Mouse (Mus musculus): Measurements from ENCODE around the gene Dhx29. TPM values are rescaled to one million over a fixed set of nuclear protein-coding genes. Genes with fewer than 3 reads are reported as not detected.

The Dhx29 gene
- 31.6 and 34.9 TPM in 2 replicates for polyA plus RNA-seq (2015; fragmentation: Nextera tagmentation; extraction: Ambion mirVana)

DNA sequence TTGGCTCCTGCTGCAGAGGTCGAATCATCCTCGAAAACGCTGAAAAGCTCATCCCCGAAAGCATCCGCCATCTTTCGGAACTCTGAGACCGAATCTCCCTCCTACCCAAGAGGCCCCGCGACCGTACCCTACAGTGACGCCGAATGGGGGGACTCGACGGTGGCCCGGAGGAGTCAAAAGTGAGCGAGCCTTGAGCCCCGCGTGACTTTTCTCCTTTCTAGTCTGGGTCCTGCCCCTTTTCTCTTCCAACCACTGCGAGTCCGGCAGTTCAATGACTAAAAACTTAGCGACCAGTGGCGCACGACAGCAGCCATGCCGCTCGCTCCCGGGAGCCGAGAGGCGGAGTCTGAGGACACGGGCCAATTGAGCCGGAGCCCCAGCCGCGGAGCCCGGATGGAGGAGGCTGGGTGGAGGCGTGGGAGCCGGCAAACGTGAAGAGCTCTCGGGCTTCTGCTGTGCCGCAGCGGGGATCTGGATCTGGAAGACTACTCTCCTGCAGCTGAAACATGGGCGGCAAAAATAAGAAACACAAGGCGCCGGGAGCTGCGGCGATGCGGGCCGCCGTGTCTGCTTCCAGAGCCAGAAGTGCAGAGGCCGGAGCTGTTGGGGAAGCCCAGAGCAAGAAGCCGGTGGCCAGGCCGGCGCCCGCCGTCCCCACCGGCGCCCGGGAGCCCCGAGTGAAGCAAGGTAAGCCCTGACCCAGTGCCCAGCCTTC lies at the start of gene Dhx29, which contains the start of gene Mtrex:
Gene Dhx29 (plus strand): TSS at position 168 of the 715 bp plus-strand sequence.
Gene Mtrex (minus strand): TSS at position 112 of the 715 bp plus-strand sequence.
- H3K4me3 ChIP-seq = peak within 1 kb of the TSS; percentile 62
- peak within 1 kb of the TSS; percentile 94 for H3K27ac ChIP-seq (replicated peaks)
- H3K4me2 ChIP-seq (replicated peaks) = peak within 1 kb of the TSS; percentile 56
- H3K9me3 ChIP-seq = no peaks in the 10 kb centered on the region
- peaks cover 10% of the 10 kb centered on the region for H3K36me3 ChIP-seq
- H3K4me1 ChIP-seq = peaks cover 31% of the 10 kb centered on the region
- no peaks in the 10 kb centered on the region for H3K27me3 ChIP-seq
- under 1% methylated on average over 57 of the region's 57 CpGs for WGBS
- peak; percentile 99 for ATAC-seq (replicated peaks)
- H3K9ac ChIP-seq (replicated peaks) = peak within 1 kb of the TSS; percentile 82

DNA sequence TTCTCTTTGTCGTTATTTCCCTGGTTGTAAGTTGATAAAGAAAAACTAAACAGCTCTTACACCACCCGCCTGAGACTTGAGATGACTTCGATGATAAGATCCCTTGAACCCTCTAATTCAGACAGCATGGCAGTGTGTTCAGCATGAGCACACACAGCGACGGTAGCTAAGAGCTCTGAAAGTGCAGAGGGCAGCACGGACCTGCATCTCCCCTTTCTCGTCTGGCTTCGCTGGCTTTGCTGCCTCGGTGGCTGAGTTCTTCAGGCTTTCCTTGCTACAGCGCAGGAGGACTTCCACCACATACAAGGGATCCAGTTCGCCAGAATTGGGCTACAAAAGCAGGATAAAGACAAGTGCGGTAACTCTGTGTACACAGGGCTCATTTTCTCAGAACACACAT lies 40.0 kb upstream of the Dhx29 start:
- no peaks in the 10 kb centered on the region for H3K4me1 ChIP-seq
- H3K9me3 ChIP-seq = no peaks in the 10 kb centered on the region
- peaks cover 79% of the 10 kb centered on the region for H3K36me3 ChIP-seq
- H3K27me3 ChIP-seq = no peaks in the 10 kb centered on the region
- H3K4me3 ChIP-seq = no peak overlapping the region
- ATAC-seq (replicated peaks) = no peak
- no peak overlapping the region for H3K9ac ChIP-seq (replicated peaks)
- H3K4me2 ChIP-seq (replicated peaks) = no peak overlapping the region
- no peak overlapping the region for H3K27ac ChIP-seq (replicated peaks)
- 93% methylated on average over 12 of the region's 12 CpGs for WGBS

DNA sequence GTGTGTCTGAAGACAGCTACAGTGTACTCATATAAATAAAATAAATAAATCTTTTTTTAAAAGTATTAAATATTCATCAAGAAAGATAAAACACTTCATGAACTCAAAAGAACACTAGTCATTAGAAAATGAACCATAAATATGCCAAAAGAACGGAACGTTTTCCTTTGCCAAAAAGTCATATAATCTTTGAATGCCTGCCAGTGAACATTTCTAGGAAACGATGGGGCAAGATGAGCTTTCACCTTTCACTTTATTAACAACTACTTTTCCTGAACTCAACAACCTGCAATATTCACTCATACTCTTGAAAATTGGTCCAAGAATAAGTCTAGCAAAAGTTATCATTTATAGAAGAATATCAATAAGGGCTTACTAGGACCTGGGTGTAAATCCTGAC lies 25.1 kb upstream of the Dhx29 start:
- WGBS = 88% methylated on average over 3 of the region's 3 CpGs
- no peak overlapping the region for H3K27ac ChIP-seq (replicated peaks)
- ATAC-seq (replicated peaks) = no peak
- no peak overlapping the region for H3K4me3 ChIP-seq
- no peaks in the 10 kb centered on the region for H3K4me1 ChIP-seq
- H3K27me3 ChIP-seq = no peaks in the 10 kb centered on the region
- no peaks in the 10 kb centered on the region for H3K9me3 ChIP-seq
- peaks cover 64% of the 10 kb centered on the region for H3K36me3 ChIP-seq
- no peak overlapping the region for H3K9ac ChIP-seq (replicated peaks)
- H3K4me2 ChIP-seq (replicated peaks) = no peak overlapping the region

DNA sequence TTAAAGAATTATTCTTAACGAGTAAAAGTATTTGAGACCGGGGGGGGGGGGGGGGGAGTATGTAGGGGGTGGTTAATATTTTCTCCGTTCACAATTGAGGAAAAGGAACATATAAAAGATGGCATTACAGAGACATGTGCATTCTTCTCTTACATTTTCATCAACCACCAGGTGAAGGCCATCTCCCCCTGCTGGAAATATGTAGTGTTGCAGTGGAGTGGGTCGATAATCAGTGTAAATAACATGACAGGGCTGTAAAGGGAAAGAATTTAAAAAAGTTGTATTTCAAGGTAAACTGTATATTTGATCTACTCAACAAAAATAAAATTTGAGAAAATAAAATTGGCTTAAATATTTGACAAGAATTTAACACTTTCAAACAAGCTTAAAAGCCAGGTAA lies 17.6 kb upstream of the Dhx29 start:
- Histone ChIP-seq H3K4me1 (no peaks in the 10 kb centered on the region), H3K4me3 (no peak overlapping the region), H3K27me3 (no peaks in the 10 kb centered on the region), H3K9ac (replicated peaks) (no peak overlapping the region), H3K36me3 (peaks cover 44% of the 10 kb centered on the region), H3K27ac (replicated peaks) (no peak overlapping the region), H3K4me2 (replicated peaks) (no peak overlapping the region), H3K9me3 (no peaks in the 10 kb centered on the region)
- WGBS = 69% methylated on average over 4 of the region's 4 CpGs
- ATAC-seq (replicated peaks) = no peak

DNA sequence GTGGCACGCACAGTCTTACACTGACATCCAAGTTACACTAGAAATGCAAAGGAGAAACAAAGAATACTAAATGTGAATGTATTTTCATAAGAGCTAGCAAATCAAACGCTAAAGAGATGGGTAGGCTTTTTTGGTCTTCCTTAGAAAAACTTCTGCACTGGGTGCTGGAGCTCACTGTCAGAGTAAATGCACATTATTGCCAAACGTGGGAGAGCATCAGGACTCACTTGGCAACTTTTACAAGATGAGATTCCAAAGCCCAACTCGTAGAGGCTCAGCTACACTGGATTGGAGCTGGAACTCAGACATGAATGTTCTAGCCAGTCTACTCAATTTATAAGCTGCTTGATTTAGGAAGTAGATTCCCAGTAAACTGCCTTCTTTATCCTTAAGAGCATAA lies 16.8 kb upstream of the Dhx29 start:
- Histone ChIP-seq H3K4me3 (no peak overlapping the region), H3K36me3 (peaks cover 39% of the 10 kb centered on the region), H3K9ac (replicated peaks) (no peak overlapping the region), H3K27ac (replicated peaks) (no peak overlapping the region), H3K4me1 (no peaks in the 10 kb centered on the region), H3K9me3 (no peaks in the 10 kb centered on the region), H3K27me3 (no peaks in the 10 kb centered on the region), H3K4me2 (replicated peaks) (no peak overlapping the region)
- no peak for ATAC-seq (replicated peaks)
- WGBS = 85% methylated on average over 4 of the region's 4 CpGs

DNA sequence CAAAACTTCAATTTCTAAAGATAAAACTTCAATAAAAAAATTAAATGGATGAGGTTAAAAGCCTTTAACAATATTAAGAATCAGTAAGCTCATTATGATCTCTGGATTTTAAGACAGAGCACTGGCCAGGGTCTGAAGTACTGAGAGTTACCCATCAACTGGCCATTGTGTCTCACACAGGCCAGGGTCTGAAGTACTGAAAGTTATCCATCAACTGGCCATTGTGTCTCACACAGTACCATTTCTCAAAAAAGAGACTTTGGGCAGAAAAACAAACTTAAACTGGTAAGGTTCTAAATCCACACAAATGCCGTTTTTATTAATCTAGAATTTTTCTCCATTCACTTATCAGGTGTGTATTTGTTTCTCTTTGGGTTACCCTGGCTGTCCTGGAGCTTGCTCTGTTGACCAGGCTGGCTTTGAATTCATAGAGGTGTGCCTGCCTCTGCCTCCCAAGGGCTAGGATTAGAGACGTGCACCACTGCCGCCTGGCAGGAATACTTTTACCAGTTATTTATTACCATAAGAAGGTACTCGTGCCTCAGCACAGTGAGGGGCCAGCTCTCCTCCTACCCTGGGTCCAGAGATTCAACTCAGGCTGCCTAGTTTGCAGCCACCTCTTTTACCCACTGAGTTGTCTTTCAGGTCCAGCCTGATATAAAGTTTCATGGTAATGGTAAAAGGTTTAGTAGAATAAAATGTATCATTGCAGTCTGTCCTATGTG lies 8.0 kb upstream of the Dhx29 start:
- Histone ChIP-seq H3K9ac (replicated peaks) (no peak overlapping the region), H3K4me2 (replicated peaks) (no peak overlapping the region), H3K36me3 (peaks cover 36% of the 10 kb centered on the region), H3K9me3 (no peaks in the 10 kb centered on the region), H3K4me3 (no peak overlapping the region), H3K27ac (replicated peaks) (no peak overlapping the region), H3K27me3 (no peaks in the 10 kb centered on the region), H3K4me1 (no peaks in the 10 kb centered on the region)
- no peak for ATAC-seq (replicated peaks)
- 91% methylated on average over 4 of the region's 4 CpGs for WGBS

DNA sequence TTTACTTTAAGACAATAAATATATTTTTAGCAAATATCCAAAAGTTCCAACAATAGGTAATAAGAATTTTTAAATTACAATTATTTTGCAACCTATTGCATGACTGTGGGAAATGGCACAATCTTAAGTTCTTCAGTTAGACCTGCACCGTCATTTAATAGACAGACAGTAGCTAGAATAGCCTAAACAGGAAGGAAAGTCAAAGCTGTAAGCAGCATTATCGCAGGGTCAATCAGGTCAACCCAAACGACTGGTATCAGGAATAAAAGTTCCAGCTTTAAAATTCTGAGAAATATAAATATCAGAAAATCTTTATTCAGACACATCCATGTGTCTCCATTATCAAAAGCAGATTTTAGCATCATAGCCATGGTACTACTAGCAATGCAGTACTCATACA lies 6.3 kb upstream of the Dhx29 start:
- 93% methylated on average over 3 of the region's 3 CpGs for WGBS
- Histone ChIP-seq H3K4me1 (peaks cover 15% of the 10 kb centered on the region), H3K9me3 (no peaks in the 10 kb centered on the region), H3K27ac (replicated peaks) (no peak overlapping the region), H3K36me3 (peaks cover 33% of the 10 kb centered on the region), H3K4me2 (replicated peaks) (no peak overlapping the region), H3K9ac (replicated peaks) (no peak overlapping the region), H3K4me3 (no peak overlapping the region), H3K27me3 (no peaks in the 10 kb centered on the region)
- no peak for ATAC-seq (replicated peaks)

DNA sequence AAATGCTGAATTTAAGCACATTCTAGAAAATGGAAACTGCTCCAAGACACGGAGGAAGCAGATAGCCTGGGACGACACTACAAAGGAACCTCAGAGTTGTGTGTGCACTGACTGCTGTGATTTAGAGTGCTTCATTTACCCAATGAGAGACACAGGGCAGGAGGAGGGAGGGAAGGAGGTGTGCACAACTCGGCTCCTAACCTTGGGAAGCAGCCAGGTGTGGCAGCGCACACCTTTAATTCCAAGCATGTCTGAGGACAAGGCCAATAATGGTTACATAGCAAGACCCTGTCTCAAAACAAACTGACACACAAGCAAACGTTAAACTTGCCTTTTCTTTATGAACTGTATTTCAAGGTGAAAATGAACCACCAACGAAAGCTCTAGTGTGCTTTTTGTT lies 2.0 kb upstream of the Dhx29 start:
- WGBS = 76% methylated on average over 6 of the region's 6 CpGs
- Histone ChIP-seq H3K4me3 (no peak overlapping the region), H3K4me2 (replicated peaks) (no peak overlapping the region; the same call in 1 of the 2 replicates), H3K27me3 (no peaks in the 10 kb centered on the region), H3K27ac (replicated peaks) (no peak overlapping the region), H3K36me3 (peaks cover 2% of the 10 kb centered on the region; the same call in 1 of the 2 replicates), H3K9ac (replicated peaks) (no peak overlapping the region), H3K9me3 (no peaks in the 10 kb centered on the region), H3K4me1 (peaks cover 31% of the 10 kb centered on the region)
- ATAC-seq (replicated peaks) = no peak

DNA sequence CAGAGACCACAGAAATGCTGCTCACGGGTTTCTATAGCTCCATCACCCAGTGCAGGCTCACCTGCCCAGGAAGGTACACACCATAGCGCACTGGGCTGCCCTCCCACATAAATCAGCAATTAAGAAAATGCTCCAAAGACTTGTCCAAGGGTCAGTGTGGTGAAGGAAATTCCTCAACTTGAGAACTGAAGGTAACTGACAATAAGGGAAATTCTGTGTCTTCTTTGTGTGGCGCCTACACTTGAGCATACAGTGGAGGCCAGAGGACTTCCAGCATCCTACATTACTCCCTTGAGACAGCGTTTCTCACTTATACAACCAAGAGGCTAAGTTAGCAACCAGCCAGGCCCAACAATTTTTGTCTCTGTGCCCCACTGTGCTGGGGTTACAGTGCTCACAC lies 1.3 kb upstream of the Dhx29 start:
- Histone ChIP-seq H3K9ac (replicated peaks) (peak overlapping the region; percentile 82; the same call in 1 of the 2 replicates), H3K36me3 (peaks cover 5% of the 10 kb centered on the region; the same call in 1 of the 2 replicates), H3K4me3 (peak overlapping the region; percentile 62), H3K27ac (replicated peaks) (no peak overlapping the region), H3K4me1 (peaks cover 31% of the 10 kb centered on the region), H3K4me2 (replicated peaks) (peak overlapping the region; percentile 56), H3K9me3 (no peaks in the 10 kb centered on the region), H3K27me3 (no peaks in the 10 kb centered on the region)
- no peak for ATAC-seq (replicated peaks)
- WGBS = 72% methylated on average over 4 of the region's 4 CpGs

DNA sequence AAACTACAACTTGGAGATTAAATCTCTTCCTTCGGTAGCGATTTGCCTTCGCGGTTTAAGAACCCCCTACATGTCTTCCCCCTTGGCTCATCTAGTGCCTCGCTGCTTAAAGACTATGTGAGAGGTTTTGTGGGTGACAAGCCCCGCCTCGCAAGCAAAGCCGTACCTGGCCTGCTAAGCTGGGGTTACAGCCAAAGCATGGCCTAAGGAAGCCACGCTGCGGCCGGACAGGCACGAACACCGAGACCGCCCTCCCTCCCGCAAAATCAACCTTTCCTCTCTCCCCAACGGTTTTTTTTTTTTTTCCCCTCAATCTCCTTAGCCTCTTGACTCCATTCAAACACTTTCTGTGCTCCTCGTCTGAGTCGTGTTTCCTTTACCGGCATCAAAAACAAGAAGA lies 458 bp upstream of the Dhx29 start:
- Histone ChIP-seq H3K9ac (replicated peaks) (peak overlapping the region; percentile 82), H3K4me3 (peak overlapping the region; percentile 62), H3K36me3 (peaks cover 6% of the 10 kb centered on the region; the same call in 1 of the 2 replicates), H3K27me3 (no peaks in the 10 kb centered on the region), H3K9me3 (no peaks in the 10 kb centered on the region), H3K27ac (replicated peaks) (peak overlapping the region; percentile 94), H3K4me1 (peaks cover 31% of the 10 kb centered on the region), H3K4me2 (replicated peaks) (peak overlapping the region; percentile 56)
- peak; percentile 12; the same call in 1 of the 2 replicates for ATAC-seq (replicated peaks)
- WGBS = 0% methylated on average over 19 of the region's 19 CpGs

DNA sequence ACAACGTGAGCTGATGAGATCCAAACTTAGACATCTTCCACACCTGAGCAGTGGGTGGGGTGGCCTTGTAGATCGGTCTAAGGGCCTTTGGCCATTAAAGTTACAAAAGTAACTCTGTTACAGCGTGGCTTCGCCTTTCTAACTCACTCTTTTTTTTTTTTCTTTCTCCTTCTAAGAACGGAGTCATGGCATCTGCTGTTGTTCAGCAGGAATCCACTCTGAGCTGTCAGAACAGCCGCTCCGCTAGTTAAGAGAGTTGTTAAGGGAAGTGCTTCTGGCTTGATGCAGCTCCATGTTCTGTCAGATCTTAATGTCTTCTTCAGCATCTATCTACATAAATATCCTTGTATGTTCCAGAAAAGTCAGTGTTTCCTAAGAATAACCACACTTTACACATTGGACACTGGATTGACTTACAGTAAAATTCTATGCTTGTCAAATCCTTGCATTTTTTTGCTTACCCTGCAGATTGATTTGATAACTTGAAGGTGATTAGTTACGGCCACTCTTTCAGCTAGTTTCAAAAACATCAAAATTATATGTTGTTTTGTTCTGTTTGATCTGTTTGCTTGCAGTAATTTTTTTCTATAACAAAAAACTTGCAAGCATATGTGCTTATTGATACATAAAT lies 899 bp downstream of the Dhx29 start:
- H3K27me3 ChIP-seq = no peaks in the 10 kb centered on the region
- H3K9ac ChIP-seq (replicated peaks) = peak overlapping the region; percentile 82
- peak overlapping the region; percentile 56 for H3K4me2 ChIP-seq (replicated peaks)
- H3K36me3 ChIP-seq = peaks cover 17% of the 10 kb centered on the region
- peaks cover 31% of the 10 kb centered on the region for H3K4me1 ChIP-seq
- H3K9me3 ChIP-seq = no peaks in the 10 kb centered on the region
- WGBS = 7% methylated on average over 8 of the region's 8 CpGs
- peak overlapping the region; percentile 62 for H3K4me3 ChIP-seq
- H3K27ac ChIP-seq (replicated peaks) = peak overlapping the region; percentile 94
- ATAC-seq (replicated peaks) = no peak

DNA sequence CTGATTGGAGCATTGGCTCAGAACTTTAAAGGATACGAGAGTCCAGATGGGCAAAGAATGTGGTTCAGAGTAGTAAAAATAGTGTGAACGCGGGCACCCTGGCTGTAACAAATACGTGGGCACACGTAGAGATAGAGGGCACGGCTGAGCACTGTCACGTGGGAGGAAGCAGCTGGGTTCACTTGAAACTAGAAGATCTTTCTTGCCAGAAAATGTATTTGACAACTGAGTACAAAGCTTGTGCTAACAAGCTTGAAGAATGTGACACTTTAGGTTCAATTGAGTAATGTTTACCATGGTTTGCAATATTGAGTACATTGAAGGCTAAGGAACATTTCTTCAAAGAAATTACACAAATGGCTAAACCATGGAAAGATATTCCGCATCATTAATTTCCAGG lies 10.9 kb downstream of the Dhx29 start:
- Histone ChIP-seq H3K9me3 (no peaks in the 10 kb centered on the region), H3K4me3 (no peak overlapping the region), H3K36me3 (peaks cover 57% of the 10 kb centered on the region), H3K4me1 (no peaks in the 10 kb centered on the region), H3K27me3 (no peaks in the 10 kb centered on the region), H3K27ac (replicated peaks) (no peak overlapping the region), H3K4me2 (replicated peaks) (no peak overlapping the region), H3K9ac (replicated peaks) (no peak overlapping the region)
- 95% methylated on average over 8 of the region's 8 CpGs for WGBS
- ATAC-seq (replicated peaks) = no peak

Data from forebrain, embryonic 15.5 days (tissue).